Mouse (Mus musculus) olfactory bulb, adult 2 months (tissue): ENCODE data around the gene Prss33.
A peak's percentile ranks its signal among the peaks of the same experiment; 100 is the strongest.

Experiments
- CTCF ChIP-seq: fragments of 200-500 bp; IDR thresholded peaks from 2 replicates; pipeline ENCODE4 v1.5.1; 2012; ENCODE audit warnings: low read depth, mild to moderate bottlenecking, low read length, moderate library complexity; ENCODE audit not compliant: insufficient read depth
- POLR2A ChIP-seq: fragments of 200-500 bp; IDR thresholded peaks from 2 replicates; pipeline ENCODE4 v1.6.1; 2012; ENCODE audit warnings: mild to moderate bottlenecking, low read depth, low read length, moderate library complexity; ENCODE audit not compliant: insufficient read depth

DNA sequence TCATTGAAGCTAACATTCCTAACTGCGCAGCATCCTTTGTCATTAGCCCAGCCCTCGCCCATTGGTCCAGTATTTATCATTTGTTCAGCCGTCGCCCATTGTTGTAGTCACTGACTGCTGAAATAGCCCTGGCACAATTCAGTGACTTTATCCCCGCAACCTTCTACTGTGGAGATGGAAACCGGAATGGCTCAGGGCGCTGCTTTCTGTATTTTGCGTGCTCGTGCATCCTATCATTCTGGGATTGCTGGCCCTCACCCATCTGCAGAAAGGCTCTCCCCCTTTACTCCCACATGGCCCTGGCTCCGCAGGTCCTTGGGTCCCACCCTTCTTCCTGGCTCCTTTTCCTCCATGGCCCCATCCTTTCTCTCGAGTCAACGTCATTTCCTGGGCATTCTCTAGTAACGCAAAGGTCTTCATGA lies 49.3 kb downstream of the Prss33 start:
- TF ChIP-seq CTCF (no peak), POLR2A (peak; percentile 40; the same call in 1 of the 2 replicates)
